Mouse (Mus musculus): Measurements from ENCODE around the gene Smg6. TPM values are rescaled to one million over a fixed set of nuclear protein-coding genes. Genes with fewer than 3 reads are reported as not detected.

The Smg6 gene
- polyA plus RNA-seq, 1 experiment from 2014 or later: 21.0 TPM

- no peaks in the 10 kb centered on the region for H3K27me3 ChIP-seq (replicated peaks; ENCODE audit: low read depth, poor library complexity, severe bottlenecking)
Measured at GRCm38 (mm10) chr11:75062650-75063049, 137.0 kb downstream of the Smg6 start.

GRCm38 (mm10) chr11:75064266-75064665, 138.6 kb downstream of the Smg6 start:
- no peak overlapping the region for H3K27ac ChIP-seq (replicated peaks)
- no peak overlapping the region for H3K4me3 ChIP-seq
- H3K9me3 ChIP-seq: no peaks in the 10 kb centered on the region
- H3K4me1 ChIP-seq: no peaks in the 10 kb centered on the region
- 89% methylated on average over 1 of the region's 1 CpGs for WGBS
- H3K27me3 ChIP-seq (replicated peaks; ENCODE audit: low read depth, poor library complexity, severe bottlenecking): no peaks in the 10 kb centered on the region
- DNase-seq (ENCODE audit: low spot score): no peak
- H3K36me3 ChIP-seq (replicated peaks): peaks cover 9% of the 10 kb centered on the region

More at GRCm38 (mm10) chr11:75062650-75063049, 137.0 kb downstream of the Smg6 start:
- no peak for DNase-seq (ENCODE audit: low spot score)
- Histone ChIP-seq H3K9me3 (no peaks in the 10 kb centered on the region), H3K4me3 (no peak overlapping the region), H3K36me3 (replicated peaks) (peaks cover 15% of the 10 kb centered on the region), H3K4me1 (no peaks in the 10 kb centered on the region), H3K27ac (replicated peaks) (no peak overlapping the region)
- 96% methylated on average over 6 of the region's 6 CpGs for WGBS

GRCm38 (mm10) chr11:75071352-75071751, 145.7 kb downstream of the Smg6 start:
- H3K9me3 ChIP-seq: no peaks in the 10 kb centered on the region
- no peak overlapping the region for H3K4me3 ChIP-seq
- no peaks in the 10 kb centered on the region for H3K27me3 ChIP-seq (replicated peaks; ENCODE audit: low read depth, poor library complexity, severe bottlenecking)
- 81% methylated on average over 3 of the region's 3 CpGs for WGBS
- peaks cover 25% of the 10 kb centered on the region for H3K4me1 ChIP-seq
- no peaks in the 10 kb centered on the region for H3K36me3 ChIP-seq (replicated peaks)
- DNase-seq (ENCODE audit: low spot score): no peak
- no peak overlapping the region for H3K27ac ChIP-seq (replicated peaks)

GRCm38 (mm10) chr11:75072932-75073625, 147.5 kb downstream of the Smg6 start:
- no peak overlapping the region; the same call in 1 of the 2 replicates for H3K27ac ChIP-seq (replicated peaks)
- peaks cover 25% of the 10 kb centered on the region for H3K4me1 ChIP-seq
- no peaks in the 10 kb centered on the region for H3K27me3 ChIP-seq (replicated peaks; ENCODE audit: low read depth, poor library complexity, severe bottlenecking)
- no peak overlapping the region for H3K4me3 ChIP-seq
- WGBS: 75% methylated on average over 2 of the region's 2 CpGs
- no peak for DNase-seq (ENCODE audit: low spot score)
- no peaks in the 10 kb centered on the region for H3K9me3 ChIP-seq
- 0 out of 2 replicates have a peak, but pooled peaks cover under 1% of the 10 kb centered on the region for H3K36me3 ChIP-seq (replicated peaks)

GRCm38 (mm10) chr11:75073696-75074095, 148.1 kb downstream of the Smg6 start:
- no peak overlapping the region for H3K4me3 ChIP-seq
- DNase-seq (ENCODE audit: low spot score): no peak
- H3K9me3 ChIP-seq: no peaks in the 10 kb centered on the region
- no peaks in the 10 kb centered on the region for H3K27me3 ChIP-seq (replicated peaks; ENCODE audit: low read depth, poor library complexity, severe bottlenecking)
- 71% methylated on average over 2 of the region's 2 CpGs for WGBS
- H3K36me3 ChIP-seq (replicated peaks): peaks cover 6% of the 10 kb centered on the region
- peak overlapping the region; percentile 69 for H3K27ac ChIP-seq (replicated peaks)
- H3K4me1 ChIP-seq: peaks cover 25% of the 10 kb centered on the region

- no peak overlapping the region for H3K27ac ChIP-seq (replicated peaks)
- WGBS: 61% methylated on average over 2 of the region's 2 CpGs
- DNase-seq (ENCODE audit: low spot score): no peak
Measured at GRCm38 (mm10) chr11:75074543-75074942, 148.9 kb downstream of the Smg6 start.

GRCm38 (mm10) chr11:75078616-75079015, 153.0 kb downstream of the Smg6 start:
- no peak overlapping the region for H3K4me3 ChIP-seq
- H3K27me3 ChIP-seq (replicated peaks; ENCODE audit: low read depth, poor library complexity, severe bottlenecking): no peaks in the 10 kb centered on the region
- no peak for DNase-seq (ENCODE audit: low spot score)
- peaks cover 28% of the 10 kb centered on the region for H3K36me3 ChIP-seq (replicated peaks)
- H3K27ac ChIP-seq (replicated peaks): no peak overlapping the region
- WGBS: 94% methylated on average over 2 of the region's 2 CpGs
- no peaks in the 10 kb centered on the region for H3K9me3 ChIP-seq
- H3K4me1 ChIP-seq: peaks cover 15% of the 10 kb centered on the region

More at GRCm38 (mm10) chr11:75074543-75074942, 148.9 kb downstream of the Smg6 start:
- Histone ChIP-seq H3K9me3 (no peaks in the 10 kb centered on the region), H3K36me3 (replicated peaks) (peaks cover 14% of the 10 kb centered on the region), H3K4me1 (peaks cover 25% of the 10 kb centered on the region), H3K27me3 (replicated peaks; ENCODE audit: low read depth, poor library complexity, severe bottlenecking) (no peaks in the 10 kb centered on the region), H3K4me3 (no peak overlapping the region)

- WGBS: 80% methylated on average over 1 of the region's 1 CpGs
- no peak for DNase-seq (ENCODE audit: low spot score)
- Histone ChIP-seq H3K27me3 (replicated peaks; ENCODE audit: low read depth, poor library complexity, severe bottlenecking) (no peaks in the 10 kb centered on the region), H3K9me3 (no peaks in the 10 kb centered on the region), H3K36me3 (replicated peaks) (peaks cover 53% of the 10 kb centered on the region), H3K27ac (replicated peaks) (no peak overlapping the region), H3K4me1 (no peaks in the 10 kb centered on the region), H3K4me3 (no peak overlapping the region)
Measured at GRCm38 (mm10) chr11:75083031-75083430, 157.4 kb downstream of the Smg6 start.

- no peaks in the 10 kb centered on the region for H3K36me3 ChIP-seq (replicated peaks)
- no peaks in the 10 kb centered on the region for H3K9me3 ChIP-seq
- no peak overlapping the region for H3K27ac ChIP-seq (replicated peaks)
- H3K4me1 ChIP-seq: 0 out of 2 replicates have a peak, but pooled peaks cover 4% of the 10 kb centered on the region
- no peaks in the 10 kb centered on the region for H3K27me3 ChIP-seq (replicated peaks; ENCODE audit: low read depth, poor library complexity, severe bottlenecking)
- no peak overlapping the region for H3K4me3 ChIP-seq
- no peak for DNase-seq (ENCODE audit: low spot score)
- WGBS: 83% methylated on average over 3 of the region's 3 CpGs
Measured at GRCm38 (mm10) chr11:75092159-75092558, 166.5 kb downstream of the Smg6 start.

- no peak for DNase-seq (ENCODE audit: low spot score)
- H3K27me3 ChIP-seq (replicated peaks; ENCODE audit: low read depth, poor library complexity, severe bottlenecking): no peaks in the 10 kb centered on the region
- 0 out of 2 replicates have a peak, but pooled peaks cover 4% of the 10 kb centered on the region for H3K4me1 ChIP-seq
- no peak overlapping the region for H3K4me3 ChIP-seq
- WGBS: 71% methylated on average over 5 of the region's 5 CpGs
- peaks cover 2% of the 10 kb centered on the region; the same call in 1 of the 2 replicates for H3K36me3 ChIP-seq (replicated peaks)
- H3K9me3 ChIP-seq: no peaks in the 10 kb centered on the region
- H3K27ac ChIP-seq (replicated peaks): no peak overlapping the region
Measured at GRCm38 (mm10) chr11:75092656-75093055, 167.0 kb downstream of the Smg6 start.

- WGBS: 98% methylated on average over 1 of the region's 1 CpGs
Measured at GRCm38 (mm10) chr11:75094759-75095158, 169.1 kb downstream of the Smg6 start.

GRCm38 (mm10) chr11:75102763-75103339, 177.2 kb downstream of the Smg6 start:
- 84% methylated on average over 5 of the region's 5 CpGs for WGBS
- H3K27ac ChIP-seq (replicated peaks): no peak overlapping the region

More at GRCm38 (mm10) chr11:75094759-75095158, 169.1 kb downstream of the Smg6 start:
- Histone ChIP-seq H3K4me3 (no peak overlapping the region), H3K27ac (replicated peaks) (no peak overlapping the region), H3K9me3 (no peaks in the 10 kb centered on the region), H3K4me1 (0 out of 2 replicates have a peak, but pooled peaks cover 4% of the 10 kb centered on the region), H3K36me3 (replicated peaks) (peaks cover 6% of the 10 kb centered on the region; the same call in 1 of the 2 replicates), H3K27me3 (replicated peaks; ENCODE audit: low read depth, poor library complexity, severe bottlenecking) (no peaks in the 10 kb centered on the region)
- no peak for DNase-seq (ENCODE audit: low spot score)

GRCm38 (mm10) chr11:75106614-75107013, 181.0 kb downstream of the Smg6 start:
- Histone ChIP-seq H3K9me3 (no peaks in the 10 kb centered on the region), H3K4me3 (no peak overlapping the region), H3K27me3 (replicated peaks; ENCODE audit: low read depth, poor library complexity, severe bottlenecking) (no peaks in the 10 kb centered on the region), H3K27ac (replicated peaks) (no peak overlapping the region), H3K4me1 (no peaks in the 10 kb centered on the region), H3K36me3 (replicated peaks) (peaks cover 10% of the 10 kb centered on the region)
- WGBS: 89% methylated on average over 5 of the region's 5 CpGs
- no peak for DNase-seq (ENCODE audit: low spot score)

More at GRCm38 (mm10) chr11:75102763-75103339, 177.2 kb downstream of the Smg6 start:
- Histone ChIP-seq H3K9me3 (no peaks in the 10 kb centered on the region), H3K4me1 (no peaks in the 10 kb centered on the region), H3K4me3 (no peak overlapping the region), H3K36me3 (replicated peaks) (peaks cover 2% of the 10 kb centered on the region; the same call in 1 of the 2 replicates), H3K27me3 (replicated peaks; ENCODE audit: low read depth, poor library complexity, severe bottlenecking) (no peaks in the 10 kb centered on the region)
- DNase-seq (ENCODE audit: low spot score): no peak

All from embryonic facial prominence, embryonic 10.5 days (tissue).